Mouse (Mus musculus) neural tube, embryonic 15.5 days (tissue): ENCODE measurements around the gene Rflna. TPM values are rescaled to one million over a fixed set of nuclear protein-coding genes. Genes with fewer than 3 reads are reported as not detected.

ENCODE experiments used
- ATAC-seq: fragments of 200-750 bp; cut with Nextera tagmentation; 2 replicates; pipeline ENCODE4 v1.8.0; 2017; ENCODE audit warnings: mild to moderate bottlenecking, moderate TSS enrichment, moderate library complexity; ENCODE audit not compliant: low FRiP score
- H3K27ac ChIP-seq: fragments of 300-500 bp; sonication (generic); replicated peaks from 2 replicates; pipeline ENCODE4 v1.5.1; 2015; ENCODE audit warnings: mild to moderate bottlenecking, inconsistent platforms
- H3K27me3 ChIP-seq: fragments of 300-500 bp; sonication (generic); replicated peaks from 2 replicates; pipeline ENCODE4 v1.6.1; 2015; ENCODE audit warnings: inconsistent platforms
- H3K36me3 ChIP-seq: fragments of 300-500 bp; sonication (generic); 2 replicates; pipeline ENCODE4 v1.6.1; 2015; ENCODE audit warnings: inconsistent platforms
- H3K4me1 ChIP-seq: fragments of 300-500 bp; sonication (generic); 2 replicates; pipeline ENCODE4 v1.6.1; 2015; ENCODE audit warnings: inconsistent platforms
- H3K4me2 ChIP-seq: fragments of 300-500 bp; sonication (generic); 2 replicates; pipeline ENCODE4 v1.6.1; 2015; ENCODE audit warnings: inconsistent platforms, mild to moderate bottlenecking, moderate library complexity
- H3K4me3 ChIP-seq: fragments of 300-500 bp; sonication (generic); replicated peaks from 2 replicates; pipeline ENCODE4 v1.5.1; 2015; ENCODE audit warnings: mild to moderate bottlenecking, inconsistent platforms
- H3K9ac ChIP-seq: fragments of 300-500 bp; sonication (generic); replicated peaks from 2 replicates; pipeline ENCODE4 v1.6.1; 2015; ENCODE audit warnings: mild to moderate bottlenecking, inconsistent platforms
- H3K9me3 ChIP-seq: fragments of 300-500 bp; sonication (generic); replicated peaks from 2 replicates; pipeline ENCODE4 v1.6.1; 2016; ENCODE audit warnings: inconsistent platforms
- WGBS: fragments of 180-500 bp; shearing (Covaris S2); methylation state at CpG from one replicate; pipeline ENCODE4 v1.1.7; 2015; ENCODE audit warnings: mixed read lengths; 5-methylcytosine and 5-hydroxymethylcytosine counted together
- polyA plus RNA-seq: library from polyadenylated mRNA; unstranded; fragments of >200 nt; fragmentation: Nextera tagmentation; extraction: Ambion mirVana; gene quantifications from 2 replicates; pipeline ENCODE4 v1.2.1, GENCODE M21; 2015

The Rflna gene
- polyA plus RNA-seq, 1 experiment from 2014 or later = 7.7 TPM

DNA sequence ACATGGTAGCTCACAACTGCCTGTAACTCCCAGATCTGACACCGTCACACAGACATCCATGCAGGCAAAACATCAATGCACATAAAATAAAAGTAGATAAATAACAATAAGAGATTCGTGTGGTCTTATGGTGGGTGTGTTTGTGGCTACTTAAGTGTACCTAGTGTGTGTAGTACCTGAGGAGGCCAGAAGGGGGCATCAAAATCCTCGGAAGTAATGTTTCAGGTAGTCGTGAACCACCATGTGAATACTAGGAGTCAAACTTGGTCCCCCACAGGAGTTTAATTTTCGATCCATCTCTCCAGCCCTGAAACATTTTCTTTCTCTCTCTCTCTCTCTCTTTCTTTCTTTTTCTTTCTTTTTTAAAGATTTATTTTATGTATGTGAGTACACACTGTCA lies 16.8 kb upstream of the Rflna start:
- H3K9ac ChIP-seq = no peak overlapping the region
- no peaks in the 10 kb centered on the region for H3K9me3 ChIP-seq
- H3K4me1 ChIP-seq = no peaks in the 10 kb centered on the region
- no peak overlapping the region for H3K27ac ChIP-seq
- H3K4me2 ChIP-seq = no peak overlapping the region
- H3K4me3 ChIP-seq = no peak overlapping the region
- 87% methylated on average over 5 of the region's 5 CpGs for WGBS
- no peaks in the 10 kb centered on the region for H3K36me3 ChIP-seq
- no peak for ATAC-seq
- H3K27me3 ChIP-seq = no peaks in the 10 kb centered on the region

DNA sequence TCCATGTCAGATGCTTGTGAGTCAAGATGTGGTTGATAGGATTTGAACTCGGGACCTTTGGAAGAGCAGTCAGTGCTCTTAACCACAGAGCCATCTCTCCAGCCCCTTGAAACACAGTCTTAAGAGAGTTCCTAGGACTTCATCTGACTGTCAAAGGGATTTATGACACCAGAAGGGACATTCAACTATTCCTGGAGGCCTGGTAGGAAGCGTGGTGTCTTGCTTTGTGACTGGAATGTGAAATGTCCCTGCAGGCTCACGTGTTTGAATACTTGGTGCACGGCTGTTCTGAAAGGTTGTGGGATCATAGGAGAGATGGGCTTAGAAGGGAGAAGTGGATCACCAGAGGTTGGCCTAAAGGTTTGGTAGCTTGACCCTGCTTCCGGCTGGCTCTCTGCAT lies 16.4 kb upstream of the Rflna start:
- no peak overlapping the region for H3K9ac ChIP-seq
- no peak for ATAC-seq
- 68% methylated on average over 5 of the region's 5 CpGs for WGBS

DNA sequence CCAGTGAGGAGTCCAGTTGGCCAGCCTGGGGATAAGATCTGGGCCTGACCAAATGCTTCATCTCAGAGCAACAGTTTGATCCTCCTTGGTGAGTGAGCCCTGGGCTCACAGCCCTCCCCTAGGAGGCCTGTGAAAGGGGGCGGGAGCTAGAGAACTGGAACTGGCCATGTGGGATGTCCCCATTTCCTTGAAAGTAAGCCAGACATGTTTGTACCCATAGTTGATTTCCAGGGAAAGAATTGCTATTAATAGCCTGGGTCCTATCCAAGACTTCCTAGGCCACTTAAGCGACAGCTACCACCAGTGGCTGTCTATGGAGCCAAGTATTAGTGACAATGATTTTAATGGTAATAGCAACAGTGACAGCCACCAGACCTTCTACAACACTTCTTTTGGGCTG lies 13.3 kb upstream of the Rflna start:
- no peaks in the 10 kb centered on the region for H3K9me3 ChIP-seq
- H3K36me3 ChIP-seq = no peaks in the 10 kb centered on the region
- H3K4me1 ChIP-seq = no peaks in the 10 kb centered on the region
- no peak overlapping the region for H3K4me2 ChIP-seq
- 85% methylated on average over 2 of the region's 2 CpGs for WGBS
- no peaks in the 10 kb centered on the region for H3K27me3 ChIP-seq
- H3K9ac ChIP-seq = no peak overlapping the region
- H3K27ac ChIP-seq = no peak overlapping the region
- ATAC-seq = no peak
- H3K4me3 ChIP-seq = no peak overlapping the region

More for the DNA sequence above, 16.4 kb upstream of the Rflna start:
- H3K4me3 ChIP-seq = no peak overlapping the region
- no peak overlapping the region for H3K27ac ChIP-seq
- no peaks in the 10 kb centered on the region for H3K9me3 ChIP-seq
- H3K4me2 ChIP-seq = no peak overlapping the region
- H3K4me1 ChIP-seq = no peaks in the 10 kb centered on the region
- H3K36me3 ChIP-seq = no peaks in the 10 kb centered on the region
- no peaks in the 10 kb centered on the region for H3K27me3 ChIP-seq

DNA sequence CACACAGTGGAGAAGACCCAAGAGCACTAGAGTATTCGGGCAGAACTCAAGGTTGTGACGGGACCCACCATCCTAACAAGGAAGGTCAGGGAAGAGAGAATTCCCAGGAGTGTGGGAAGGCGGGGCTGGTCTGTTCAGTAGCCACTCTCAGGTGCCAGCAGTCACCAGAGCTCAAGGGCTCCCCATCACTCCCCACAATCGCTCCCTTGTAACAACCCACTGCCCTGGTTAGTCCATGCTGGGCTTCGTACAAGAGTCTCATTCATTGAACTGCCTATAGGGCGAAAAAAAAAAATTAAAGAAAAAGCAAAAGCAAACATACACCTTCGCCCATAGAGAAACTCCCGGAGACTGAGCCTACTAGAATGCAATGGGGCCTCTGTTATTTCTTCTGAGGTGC lies 10.7 kb upstream of the Rflna start:
- no peak overlapping the region for H3K4me2 ChIP-seq
- H3K4me3 ChIP-seq = no peak overlapping the region
- no peaks in the 10 kb centered on the region for H3K36me3 ChIP-seq
- H3K9ac ChIP-seq = no peak overlapping the region
- no peak for ATAC-seq
- WGBS = 87% methylated on average over 8 of the region's 8 CpGs
- no peaks in the 10 kb centered on the region for H3K4me1 ChIP-seq
- H3K9me3 ChIP-seq = no peaks in the 10 kb centered on the region
- H3K27ac ChIP-seq = no peak overlapping the region
- no peaks in the 10 kb centered on the region for H3K27me3 ChIP-seq

DNA sequence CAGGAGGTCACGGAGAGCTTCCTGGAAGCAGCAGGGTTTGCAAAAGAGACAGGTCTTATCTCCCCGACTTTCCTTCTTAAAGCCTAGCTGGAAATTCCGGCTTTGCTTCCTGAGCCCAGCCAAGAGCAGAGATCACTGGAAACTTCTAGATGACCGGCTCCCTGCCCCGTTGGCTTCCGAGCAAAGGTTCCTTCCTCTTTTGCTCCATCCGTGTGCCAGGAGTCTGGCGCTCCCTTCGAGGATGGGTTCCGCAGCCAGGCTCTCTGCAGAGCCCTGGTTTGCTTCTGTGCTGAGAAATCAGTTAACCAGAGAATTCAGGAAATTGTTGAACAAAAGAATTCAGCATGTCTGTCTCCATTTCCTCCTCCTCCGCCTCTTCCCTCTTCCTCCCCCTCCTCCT lies 10.1 kb upstream of the Rflna start:
- Histone ChIP-seq H3K9me3 (no peaks in the 10 kb centered on the region), H3K36me3 (no peaks in the 10 kb centered on the region), H3K4me3 (no peak overlapping the region), H3K4me2 (no peak overlapping the region), H3K27ac (no peak overlapping the region), H3K27me3 (no peaks in the 10 kb centered on the region), H3K9ac (no peak overlapping the region), H3K4me1 (no peaks in the 10 kb centered on the region)
- no peak for ATAC-seq
- 73% methylated on average over 11 of the region's 11 CpGs for WGBS

DNA sequence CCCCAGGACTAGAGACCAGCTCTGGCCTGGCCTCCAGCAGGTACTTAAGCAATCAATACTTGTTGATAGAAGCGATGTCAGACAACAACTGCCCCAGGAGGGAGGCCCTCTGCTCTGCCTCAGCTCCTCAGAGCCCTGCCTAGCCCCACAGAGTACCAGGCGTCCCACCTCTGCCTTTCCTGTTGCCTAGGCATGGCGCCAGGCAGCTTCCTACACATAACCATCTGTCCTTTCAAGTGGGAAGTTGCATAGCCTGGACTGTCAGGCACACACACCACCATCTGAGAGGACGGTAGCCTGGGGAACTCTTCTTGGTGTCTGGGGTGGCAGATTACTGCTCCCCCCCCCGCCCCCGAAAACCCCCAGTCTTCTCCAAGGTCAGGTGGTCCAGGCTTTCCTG lies 6.2 kb upstream of the Rflna start:
- Histone ChIP-seq H3K9me3 (no peaks in the 10 kb centered on the region), H3K27ac (no peak overlapping the region), H3K27me3 (no peaks in the 10 kb centered on the region), H3K4me1 (no peaks in the 10 kb centered on the region), H3K4me3 (no peak overlapping the region), H3K36me3 (no peaks in the 10 kb centered on the region), H3K9ac (no peak overlapping the region), H3K4me2 (no peak overlapping the region)
- no peak for ATAC-seq
- WGBS = 74% methylated on average over 6 of the region's 6 CpGs

DNA sequence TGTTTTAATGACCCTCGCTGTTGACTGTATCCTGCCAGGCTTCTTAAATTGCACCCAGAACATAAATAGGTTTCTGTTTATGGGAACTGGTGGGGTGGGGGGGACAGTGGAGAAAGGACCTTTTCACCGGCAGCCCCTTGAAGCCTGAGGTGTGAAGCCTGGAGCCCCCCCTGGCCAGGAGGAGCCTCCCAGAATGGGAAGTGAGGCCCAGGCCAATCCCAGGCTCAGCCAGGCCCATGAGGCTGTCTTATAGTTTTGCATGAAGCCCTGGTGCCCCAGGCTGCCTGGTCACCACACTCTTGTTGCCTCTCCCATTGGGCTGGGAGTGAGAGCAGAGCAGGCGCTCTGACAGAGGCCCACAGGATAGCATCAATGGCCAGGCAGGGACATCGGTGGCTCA lies 5.1 kb upstream of the Rflna start:
- ATAC-seq = no peak
- 84% methylated on average over 4 of the region's 4 CpGs for WGBS
- Histone ChIP-seq H3K36me3 (no peaks in the 10 kb centered on the region), H3K4me1 (peaks cover 2% of the 10 kb centered on the region), H3K4me3 (no peak overlapping the region), H3K27ac (no peak overlapping the region), H3K9me3 (no peaks in the 10 kb centered on the region), H3K4me2 (no peak overlapping the region), H3K27me3 (no peaks in the 10 kb centered on the region), H3K9ac (no peak overlapping the region)

DNA sequence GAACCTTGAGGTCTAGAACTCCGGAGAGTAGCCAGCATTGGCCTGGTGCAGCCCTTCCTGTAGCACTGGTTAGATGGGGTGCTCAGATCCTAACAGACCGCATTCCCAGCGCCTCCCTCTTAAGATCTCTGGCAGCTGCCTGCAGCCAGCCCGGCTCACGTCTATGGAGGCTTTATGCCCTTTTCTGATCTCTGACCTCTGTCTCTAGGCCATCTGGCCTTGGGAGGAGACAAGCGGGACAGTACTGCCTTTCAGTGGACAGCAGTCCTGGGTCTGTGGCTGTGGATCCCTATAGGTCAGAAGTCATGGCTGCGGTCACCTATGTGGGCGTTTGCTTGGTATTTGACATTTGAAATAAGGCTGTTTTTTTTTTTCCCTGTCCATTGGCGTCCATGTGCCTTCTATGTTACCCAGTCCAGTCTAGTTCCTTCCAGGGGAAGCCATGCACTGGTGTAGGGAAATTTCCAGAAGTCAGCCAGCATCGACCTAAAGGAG lies 2.2 kb upstream of the Rflna start:
- no peak for ATAC-seq
- Histone ChIP-seq H3K4me2 (no peak overlapping the region), H3K4me3 (no peak overlapping the region), H3K9ac (no peak overlapping the region), H3K27me3 (peaks cover 11% of the 10 kb centered on the region), H3K4me1 (peaks cover 19% of the 10 kb centered on the region), H3K9me3 (no peaks in the 10 kb centered on the region), H3K27ac (no peak overlapping the region), H3K36me3 (no peaks in the 10 kb centered on the region)
- 65% methylated on average over 10 of the region's 10 CpGs for WGBS

DNA sequence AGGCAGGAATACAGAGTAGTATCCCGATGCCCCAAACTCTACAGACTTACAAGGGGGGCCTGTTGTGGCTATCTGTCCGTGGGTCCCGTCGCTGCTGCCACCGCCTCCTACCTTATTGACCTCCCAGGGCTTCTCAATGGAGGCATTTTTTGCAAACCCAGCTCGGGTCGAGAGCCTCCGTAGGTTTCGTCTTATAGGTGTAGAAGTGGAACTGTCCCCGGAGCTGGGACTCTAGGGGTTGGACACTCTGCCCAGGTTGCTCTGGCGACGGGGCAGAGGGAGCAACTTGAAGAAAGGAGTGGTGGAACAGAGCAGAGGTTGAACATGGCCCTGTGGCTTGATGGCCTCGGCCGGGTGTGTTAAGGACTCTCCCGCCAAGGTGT lies 843 bp downstream of the Rflna start:
- H3K36me3 ChIP-seq = no peaks in the 10 kb centered on the region
- peak overlapping the region; percentile 40 for H3K4me3 ChIP-seq
- WGBS = 13% methylated on average over 15 of the region's 15 CpGs
- no peak overlapping the region for H3K27ac ChIP-seq
- peaks cover 11% of the 10 kb centered on the region for H3K27me3 ChIP-seq
- H3K9me3 ChIP-seq = no peaks in the 10 kb centered on the region
- H3K4me2 ChIP-seq = peak overlapping the region; percentile 63
- ATAC-seq = no peak
- H3K9ac ChIP-seq = peak overlapping the region; percentile 49; the same call in 1 of the 2 replicates
- H3K4me1 ChIP-seq = peaks cover 33% of the 10 kb centered on the region

DNA sequence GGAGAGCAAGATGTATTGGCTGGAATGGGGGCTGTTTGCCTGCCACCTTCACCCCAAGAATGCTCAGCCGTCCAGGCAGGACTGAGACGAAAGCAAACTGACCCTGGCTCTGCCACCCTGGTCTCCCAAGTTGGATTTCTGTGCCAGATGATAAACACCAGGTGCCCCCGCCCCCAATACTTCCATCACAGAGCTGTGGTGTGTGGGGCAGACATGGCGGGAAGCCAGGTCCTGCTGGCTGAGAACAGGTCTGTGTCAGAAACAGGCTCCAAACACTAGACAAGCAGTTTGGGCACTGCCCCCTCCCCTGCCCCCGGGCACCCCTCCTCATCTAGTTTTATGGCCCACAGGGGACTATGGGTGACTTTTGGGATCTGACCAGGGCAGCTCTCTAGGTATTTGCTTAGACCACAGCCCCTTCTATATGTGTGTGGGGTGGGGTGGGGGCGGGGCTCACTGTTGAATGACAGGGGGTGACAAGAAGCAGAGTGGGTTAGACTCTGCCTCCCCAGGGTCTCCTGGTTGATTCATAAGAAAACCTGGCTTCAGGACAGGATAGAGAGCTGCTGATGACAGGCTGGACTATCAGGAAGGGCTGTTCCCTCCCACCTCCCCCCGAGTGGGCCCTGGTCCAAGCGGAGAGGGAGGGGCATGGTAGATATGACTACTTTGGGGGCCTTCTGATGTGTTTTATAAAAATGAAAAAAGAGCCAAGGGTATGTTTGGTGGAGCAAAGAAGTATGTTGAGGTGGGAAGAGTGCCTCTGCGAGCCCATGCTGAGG lies 3.0 kb downstream of the Rflna start:
- H3K27me3 ChIP-seq = peaks cover 11% of the 10 kb centered on the region
- H3K27ac ChIP-seq = no peak overlapping the region
- H3K4me2 ChIP-seq = no peak overlapping the region
- no peak for ATAC-seq
- no peaks in the 10 kb centered on the region for H3K9me3 ChIP-seq
- H3K4me1 ChIP-seq = peaks cover 33% of the 10 kb centered on the region
- no peak overlapping the region for H3K9ac ChIP-seq
- 61% methylated on average over 9 of the region's 9 CpGs for WGBS
- no peak overlapping the region for H3K4me3 ChIP-seq
- peaks cover 6% of the 10 kb centered on the region; the same call in 1 of the 2 replicates for H3K36me3 ChIP-seq

DNA sequence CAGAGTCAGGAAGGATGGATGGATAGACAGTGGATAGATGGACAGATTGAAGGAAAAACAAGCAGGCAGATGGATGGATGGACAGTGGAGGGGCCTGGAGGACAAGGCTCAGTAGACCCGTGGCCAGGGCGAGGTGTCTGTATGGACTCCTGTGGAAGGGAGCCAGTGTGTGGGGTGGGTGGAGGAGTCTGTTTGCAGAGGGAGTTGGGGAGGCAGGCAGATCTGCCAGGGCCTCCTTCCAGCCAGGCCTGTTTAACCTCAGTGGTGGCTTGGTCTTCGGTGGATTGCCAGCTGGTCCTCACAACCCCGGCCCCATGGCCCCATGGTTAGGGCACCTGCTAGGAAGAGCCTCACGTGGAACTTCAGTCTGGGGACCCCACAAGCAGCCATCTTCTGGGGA lies 3.9 kb downstream of the Rflna start:
- 78% methylated on average over 5 of the region's 5 CpGs for WGBS
- no peak for ATAC-seq
- no peak overlapping the region for H3K9ac ChIP-seq
- peaks cover 11% of the 10 kb centered on the region for H3K27me3 ChIP-seq
- peaks cover 33% of the 10 kb centered on the region for H3K4me1 ChIP-seq
- H3K4me3 ChIP-seq = no peak overlapping the region
- H3K36me3 ChIP-seq = peaks cover 9% of the 10 kb centered on the region; the same call in 1 of the 2 replicates
- no peak overlapping the region for H3K27ac ChIP-seq
- H3K4me2 ChIP-seq = no peak overlapping the region
- no peaks in the 10 kb centered on the region for H3K9me3 ChIP-seq

DNA sequence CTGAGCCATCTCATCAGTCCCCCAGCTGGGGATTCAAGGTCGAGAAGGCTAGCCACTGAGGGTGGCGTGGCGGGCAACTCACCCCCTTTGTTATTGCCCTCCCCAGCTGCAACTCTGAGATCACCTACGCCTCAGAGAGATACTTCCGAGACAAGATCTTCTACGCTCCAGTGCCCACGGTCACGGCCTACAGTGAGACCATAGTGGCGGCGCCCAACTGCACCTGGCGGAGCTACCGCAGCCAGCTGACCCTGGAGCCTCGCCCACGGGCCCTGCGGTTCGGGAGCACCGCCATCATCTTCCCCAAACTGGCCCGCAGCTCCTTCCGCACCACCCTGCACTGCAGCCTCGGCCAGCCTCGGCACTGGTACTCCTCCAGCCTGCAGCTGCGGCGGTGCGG lies 8.1 kb downstream of the Rflna start:
- H3K27ac ChIP-seq = no peak overlapping the region
- peaks cover 22% of the 10 kb centered on the region for H3K36me3 ChIP-seq
- 89% methylated on average over 24 of the region's 24 CpGs for WGBS
- no peak for ATAC-seq
- peaks cover 13% of the 10 kb centered on the region for H3K4me1 ChIP-seq
- no peak overlapping the region for H3K9ac ChIP-seq
- no peaks in the 10 kb centered on the region for H3K9me3 ChIP-seq
- H3K4me3 ChIP-seq = no peak overlapping the region
- no peak overlapping the region for H3K4me2 ChIP-seq
- H3K27me3 ChIP-seq = no peaks in the 10 kb centered on the region
